Mouse (Mus musculus) testis, adult 2 months (tissue): ENCODE results near the gene Cfl1. TPM values are rescaled to one million over a fixed set of nuclear protein-coding genes. Genes with fewer than 3 reads are reported as not detected.

Experiments used
- H3K27ac ChIP-seq: fragments of 200-500 bp; 2 replicates; pipeline ENCODE4 v1.5.1; 2012; ENCODE audit warnings: low read depth, low read length; ENCODE audit not compliant: control insufficient read depth, insufficient read depth
- H3K27me3 ChIP-seq: fragments of 200-500 bp; 2 replicates; pipeline ENCODE4 v1.6.1; 2012; ENCODE audit warnings: mild to moderate bottlenecking, low read length, moderate library complexity; ENCODE audit not compliant: control insufficient read depth, insufficient read depth
- H3K36me3 ChIP-seq: fragments of 200-500 bp; 2 replicates; pipeline ENCODE4 v1.6.1; 2012; ENCODE audit warnings: mild to moderate bottlenecking, low read length; ENCODE audit not compliant: control insufficient read depth, insufficient read depth
- H3K4me1 ChIP-seq: fragments of 200-500 bp; 2 replicates; pipeline ENCODE4 v1.6.1; 2012; ENCODE audit warnings: low read length; ENCODE audit not compliant: control insufficient read depth, insufficient read depth
- H3K4me3 ChIP-seq: fragments of 200-500 bp; 2 replicates; pipeline ENCODE4 v1.5.1; 2012; ENCODE audit warnings: low read depth, mild to moderate bottlenecking, low read length, moderate library complexity, mixed read lengths; ENCODE audit not compliant: control insufficient read depth
- CTCF ChIP-seq: fragments of 200-500 bp; IDR thresholded peaks from 2 replicates; pipeline ENCODE4 v1.5.1; 2012; ENCODE audit warnings: low read depth, mild to moderate bottlenecking, inconsistent platforms, low read length, moderate library complexity; ENCODE audit not compliant: control insufficient read depth, insufficient read depth, insufficient replicate concordance
- POLR2A ChIP-seq: fragments of 200-500 bp; IDR thresholded peaks from 2 replicates; pipeline ENCODE4 v1.6.1; 2012; ENCODE audit warnings: low read depth, mild to moderate bottlenecking, inconsistent platforms, low read length, moderate library complexity; ENCODE audit not compliant: control insufficient read depth
- polyA plus RNA-seq: library from polyadenylated mRNA; depleted of rRNA; stranded (reverse); fragments of >200 nt; gene quantifications from 2 replicates; pipeline ENCODE4 v1.2.3, GENCODE M21; 2012

Gene Cfl1
- polyA plus RNA-seq, 1 experiment = 243 TPM

GRCm38 (mm10) chr19:5466916-5467500, 23.2 kb upstream of the Cfl1 start:
- no peak for TF ChIP-seq POLR2A
- no peak for TF ChIP-seq CTCF

GRCm38 (mm10) chr19:5468374-5468773, 21.9 kb upstream of the Cfl1 start, which contains the start of gene Ctsw:
Gene Ctsw, minus strand, starts transcription at chr19:5468507.
- no peak within 1 kb of the TSS for H3K27ac ChIP-seq
- H3K27me3 ChIP-seq = no peaks in the 10 kb centered on the region
- H3K4me1 ChIP-seq = peaks cover 1% of the 10 kb centered on the region; the same call in 1 of the 2 replicates
- TF ChIP-seq POLR2A = no peak
- TF ChIP-seq CTCF = no peak
- H3K36me3 ChIP-seq = no peaks in the 10 kb centered on the region; the same call in 1 of the 2 replicates
- H3K4me3 ChIP-seq = no peak within 1 kb of the TSS

More at GRCm38 (mm10) chr19:5466916-5467500, 23.2 kb upstream of the Cfl1 start:
- H3K27ac ChIP-seq = no peak overlapping the region
- H3K4me3 ChIP-seq = no peak overlapping the region
- H3K4me1 ChIP-seq = no peaks in the 10 kb centered on the region
- H3K36me3 ChIP-seq = no peaks in the 10 kb centered on the region; the same call in 1 of the 2 replicates
- no peaks in the 10 kb centered on the region for H3K27me3 ChIP-seq

GRCm38 (mm10) chr19:5471846-5472245, 18.4 kb upstream of the Cfl1 start:
- peaks cover 23% of the 10 kb centered on the region for H3K4me1 ChIP-seq
- no peak overlapping the region for H3K27ac ChIP-seq
- H3K4me3 ChIP-seq = no peak overlapping the region
- no peaks in the 10 kb centered on the region; the same call in 1 of the 2 replicates for H3K36me3 ChIP-seq
- TF ChIP-seq POLR2A (no peak), CTCF (no peak)
- H3K27me3 ChIP-seq = no peaks in the 10 kb centered on the region

- Histone ChIP-seq H3K4me3 (no peak overlapping the region), H3K27ac (no peak overlapping the region), H3K27me3 (no peaks in the 10 kb centered on the region), H3K36me3 (no peaks in the 10 kb centered on the region), H3K4me1 (peaks cover 23% of the 10 kb centered on the region)
- TF ChIP-seq POLR2A = no peak
- TF ChIP-seq CTCF = no peak
Measured at GRCm38 (mm10) chr19:5472857-5473256, 17.4 kb upstream of the Cfl1 start.

GRCm38 (mm10) chr19:5473720-5474119, 16.5 kb upstream of the Cfl1 start, which contains the start of gene Efemp2:
Gene Efemp2, plus strand, starts transcription at chr19:5473954.
- TF ChIP-seq CTCF (no peak), POLR2A (peak; percentile 30; the same call in 1 of the 2 replicates)
- peak within 1 kb of the TSS; percentile 75 for H3K4me3 ChIP-seq
- H3K27me3 ChIP-seq = no peaks in the 10 kb centered on the region
- peak within 1 kb of the TSS; percentile 72 for H3K27ac ChIP-seq
- no peaks in the 10 kb centered on the region for H3K36me3 ChIP-seq
- peaks cover 23% of the 10 kb centered on the region for H3K4me1 ChIP-seq

- peak overlapping the region; percentile 72 for H3K27ac ChIP-seq
- TF ChIP-seq CTCF (no peak), POLR2A (no peak)
- H3K4me3 ChIP-seq = peak overlapping the region; percentile 75
- peaks cover 23% of the 10 kb centered on the region for H3K4me1 ChIP-seq
- no peaks in the 10 kb centered on the region for H3K36me3 ChIP-seq
- H3K27me3 ChIP-seq = no peaks in the 10 kb centered on the region
Measured at GRCm38 (mm10) chr19:5474281-5475068, 15.8 kb upstream of the Cfl1 start.

- peak overlapping the region; percentile 72 for H3K27ac ChIP-seq
- no peak for TF ChIP-seq CTCF
- no peak for TF ChIP-seq POLR2A
- H3K4me3 ChIP-seq = peak overlapping the region; percentile 73
- no peaks in the 10 kb centered on the region for H3K27me3 ChIP-seq
- H3K36me3 ChIP-seq = no peaks in the 10 kb centered on the region
- peaks cover 23% of the 10 kb centered on the region for H3K4me1 ChIP-seq
Measured at GRCm38 (mm10) chr19:5475069-5475714, 15.1 kb upstream of the Cfl1 start.
